Mouse (Mus musculus) brain, embryonic 18.5 days (tissue): ENCODE data around the gene Ankrd34a.

Experiments used
- DNase-seq: peaks from one replicate; pipeline ENCODE4 v3.0.0-alpha.2; 2012; ENCODE audit warnings: low read depth, low spot score

Ankrd34a gene

GRCm38 (mm10) chr3:96563267-96563666 is 33.2 kb upstream of the Ankrd34a start:
- no peak for DNase-seq

- no peak for DNase-seq
Measured at GRCm38 (mm10) chr3:96563911-96564632, 32.4 kb upstream of the Ankrd34a start.

GRCm38 (mm10) chr3:96564633-96565032 is 31.8 kb upstream of the Ankrd34a start:
- no peak for DNase-seq

GRCm38 (mm10) chr3:96565105-96565504 is 31.3 kb upstream of the Ankrd34a start:
- DNase-seq: no peak

- no peak for DNase-seq
Measured at GRCm38 (mm10) chr3:96566661-96567450, 29.6 kb upstream of the Ankrd34a start.

- no peak for DNase-seq
Measured at GRCm38 (mm10) chr3:96568605-96569004, 27.8 kb upstream of the Ankrd34a start.

- DNase-seq: no peak
Measured at GRCm38 (mm10) chr3:96569506-96569905, 26.9 kb upstream of the Ankrd34a start.

GRCm38 (mm10) chr3:96569966-96570605 is 26.4 kb upstream of the Ankrd34a start:
- DNase-seq: no peak

- no peak for DNase-seq
Measured at GRCm38 (mm10) chr3:96570643-96571042, 25.8 kb upstream of the Ankrd34a start.

GRCm38 (mm10) chr3:96571336-96571735 is 25.1 kb upstream of the Ankrd34a start:
- DNase-seq: no peak

GRCm38 (mm10) chr3:96571896-96572698 is 24.3 kb upstream of the Ankrd34a start:
- DNase-seq: no peak

- DNase-seq: no peak
Measured at GRCm38 (mm10) chr3:96573611-96574511, 22.6 kb upstream of the Ankrd34a start.

GRCm38 (mm10) chr3:96575272-96575984 is 21.0 kb upstream of the Ankrd34a start:
- DNase-seq: no peak

- DNase-seq: no peak
Measured at GRCm38 (mm10) chr3:96576005-96576658, 20.3 kb upstream of the Ankrd34a start.

- no peak for DNase-seq
Measured at GRCm38 (mm10) chr3:96576690-96577541, 19.5 kb upstream of the Ankrd34a start, which contains the start of gene Gm16253. TSS of gene Gm16253 (plus strand) at chr3:96576984.

- no peak for DNase-seq
Measured at GRCm38 (mm10) chr3:96577566-96577965, 18.9 kb upstream of the Ankrd34a start.

- no peak for DNase-seq
Measured at GRCm38 (mm10) chr3:96578561-96579238, 17.7 kb upstream of the Ankrd34a start.

GRCm38 (mm10) chr3:96579239-96579750 is 17.1 kb upstream of the Ankrd34a start:
- no peak for DNase-seq
